Mouse (Mus musculus): ENCODE measurements around the gene Slc2a3. TPM values are rescaled to one million over a fixed set of nuclear protein-coding genes. Genes with fewer than 3 reads are reported as not detected.
"Not testable (repeated sequence)": the region's sequence is repeated elsewhere in the genome, so short reads cannot be mapped to it uniquely, and the experiment has no call there.

The Slc2a3 gene
- total and polyA plus RNA-seq, 3 experiments: 97.6 to 431 (median 387) TPM

DNA sequence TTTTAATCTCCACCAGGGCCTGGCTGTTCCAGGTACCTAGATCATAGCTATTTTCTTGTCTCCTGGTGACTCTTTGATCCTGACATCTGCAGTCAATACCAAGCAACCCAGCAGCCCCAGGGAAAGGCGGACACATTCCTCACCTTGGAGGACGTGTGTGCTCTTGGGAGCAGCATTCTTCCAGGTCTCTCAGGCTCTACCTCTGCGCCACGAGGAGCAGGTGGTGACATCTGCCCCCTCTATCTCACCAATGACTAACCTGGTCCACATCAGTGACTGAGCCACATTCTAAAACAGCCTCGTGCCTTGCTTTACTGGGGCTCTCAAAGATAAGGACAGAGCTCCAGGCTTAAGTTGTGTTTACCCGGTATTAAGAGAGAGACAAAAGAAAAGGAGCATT is 28.7 kb downstream of the Slc2a3 start:
- Histone ChIP-seq H3K9me3 (replicated peaks) (no peaks in the 10 kb centered on the region), H3K4me3 (ENCODE audit: low read depth, low read length) (no peak overlapping the region), H3K4me1 (ENCODE audit: insufficient read depth, low read depth, low read length) (no peaks in the 10 kb centered on the region), H3K27me3 (ENCODE audit: insufficient read depth, low read length) (0 out of 2 replicates have a peak, but pooled peaks cover 2% of the 10 kb centered on the region), H3K36me3 (replicated peaks) (no peaks in the 10 kb centered on the region)
- no peak for TF ChIP-seq CTCF (IDR thresholded peaks at IDR 0.05; ENCODE audit: low read depth, low read length)
- no peak for TF ChIP-seq TAL1 (conservative IDR thresholded peaks at IDR 0.05; ENCODE audit: low read depth, low read length)
- TF ChIP-seq GATA2 (IDR thresholded peaks at IDR 0.05; ENCODE audit: borderline replicate concordance, low read depth, low read length): no peak
- TF ChIP-seq POLR2AphosphoS5 (IDR thresholded peaks at IDR 0.05; ENCODE audit: insufficient replicate concordance, low read depth, low read length): no peak
- TF ChIP-seq GATA1 (IDR thresholded peaks at IDR 0.05; ENCODE audit: borderline replicate concordance, low read length): no peak
- ATAC-seq (ENCODE audit: extremely low read depth, insufficient number of reproducible peaks, low FRiP score, poor library complexity, severe bottlenecking) (no peak), DNase-seq (ENCODE audit: low spot score) (no peak)

DNA sequence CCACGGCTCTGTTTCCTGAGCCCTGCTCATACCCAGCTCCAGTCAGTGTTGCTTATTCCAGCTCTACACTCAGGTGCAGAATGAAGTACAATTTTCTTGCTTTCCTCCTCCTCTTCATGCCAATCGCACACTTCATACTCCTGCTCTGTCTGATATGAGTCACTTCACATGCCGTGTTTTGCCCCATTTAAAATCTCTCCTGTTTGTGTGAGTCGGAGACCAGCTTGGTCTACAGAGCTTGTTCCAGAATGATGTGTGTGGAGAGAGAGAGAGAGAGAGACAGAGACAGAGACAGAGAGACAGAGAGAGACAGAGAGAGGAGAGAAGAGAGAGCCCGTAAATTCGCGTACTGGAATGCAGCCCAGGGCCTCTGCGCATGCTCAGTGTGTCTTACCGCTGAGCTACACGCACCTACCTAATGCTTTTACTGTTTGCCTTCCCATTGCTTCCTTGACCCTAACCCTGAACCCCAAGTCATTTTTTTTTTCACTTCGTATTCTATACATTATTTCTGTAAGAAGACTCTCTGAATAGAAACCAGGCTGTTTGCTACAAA is 30.6 kb downstream of the Slc2a3 start:
- no peaks in the 10 kb centered on the region for H3K4me1 ChIP-seq (ENCODE audit: insufficient read depth, low read depth, low read length)

GRCm38 (mm10) chr6:122769771-122770759 is 31.4 kb downstream of the Slc2a3 start:
- TF ChIP-seq TAL1 (conservative IDR thresholded peaks at IDR 0.05; ENCODE audit: low read depth, low read length): no peak
- no peak for TF ChIP-seq GATA2 (IDR thresholded peaks at IDR 0.05; ENCODE audit: borderline replicate concordance, low read depth, low read length)
- H3K36me3 ChIP-seq (replicated peaks): no peaks in the 10 kb centered on the region
- ATAC-seq (ENCODE audit: extremely low read depth, insufficient number of reproducible peaks, low FRiP score, poor library complexity, severe bottlenecking) (no peak), DNase-seq (ENCODE audit: low spot score) (no peak)
- no peaks in the 10 kb centered on the region for H3K27me3 ChIP-seq (ENCODE audit: insufficient read depth, low read length)
- H3K4me1 ChIP-seq (ENCODE audit: insufficient read depth, low read depth, low read length): peaks cover under 1% of the 10 kb centered on the region; the same call in 1 of the 2 replicates
- no peaks in the 10 kb centered on the region for H3K9me3 ChIP-seq (replicated peaks)
- H3K4me3 ChIP-seq (ENCODE audit: low read depth, low read length): no peak overlapping the region

More for the DNA sequence above, 30.6 kb downstream of the Slc2a3 start:
- Histone ChIP-seq H3K9me3 (replicated peaks) (no peaks in the 10 kb centered on the region), H3K27me3 (ENCODE audit: insufficient read depth, low read length) (no peaks in the 10 kb centered on the region), H3K4me3 (ENCODE audit: low read depth, low read length) (no peak overlapping the region), H3K36me3 (replicated peaks) (no peaks in the 10 kb centered on the region)
- TF ChIP-seq CTCF (IDR thresholded peaks at IDR 0.05; ENCODE audit: low read depth, low read length) (no peak), POLR2AphosphoS5 (IDR thresholded peaks at IDR 0.05; ENCODE audit: insufficient replicate concordance, low read depth, low read length) (no peak), GATA1 (IDR thresholded peaks at IDR 0.05; ENCODE audit: borderline replicate concordance, low read length) (no peak), TAL1 (conservative IDR thresholded peaks at IDR 0.05; ENCODE audit: low read depth, low read length) (no peak), GATA2 (IDR thresholded peaks at IDR 0.05; ENCODE audit: borderline replicate concordance, low read depth, low read length) (no peak)
- ATAC-seq (ENCODE audit: extremely low read depth, insufficient number of reproducible peaks, low FRiP score, poor library complexity, severe bottlenecking): no peak
- DNase-seq (ENCODE audit: low spot score): no peak

DNA sequence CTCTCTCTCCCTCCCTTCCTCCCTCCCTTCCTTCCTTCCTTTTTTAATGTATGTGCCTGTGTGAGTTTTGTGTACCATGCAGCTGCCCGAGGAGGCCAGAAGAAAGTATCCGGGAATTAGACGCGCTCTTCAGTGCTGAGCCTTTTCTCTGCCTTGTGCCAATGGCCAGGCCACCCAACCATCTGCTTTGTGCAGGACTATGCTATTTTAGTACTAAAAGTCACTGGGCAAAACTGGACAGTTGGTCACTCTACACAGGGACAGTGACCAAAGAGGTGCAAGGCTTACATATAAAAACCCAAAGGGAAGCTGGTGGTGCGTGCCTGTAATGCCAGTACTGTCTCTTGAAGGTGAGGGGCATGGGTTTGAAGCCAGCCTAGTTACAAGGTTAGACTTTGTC is 33.2 kb downstream of the Slc2a3 start:
- no peaks in the 10 kb centered on the region for H3K36me3 ChIP-seq (replicated peaks)
- no peak for ATAC-seq (ENCODE audit: extremely low read depth, insufficient number of reproducible peaks, low FRiP score, poor library complexity, severe bottlenecking)

GRCm38 (mm10) chr6:122767012-122767411 is 34.4 kb downstream of the Slc2a3 start:
- H3K4me1 ChIP-seq (ENCODE audit: insufficient read depth, low read depth, low read length): peaks cover 24% of the 10 kb centered on the region
- DNase-seq (ENCODE audit: low spot score): not testable (repeated sequence)

More for the DNA sequence above, 33.2 kb downstream of the Slc2a3 start:
- Histone ChIP-seq H3K4me3 (ENCODE audit: low read depth, low read length) (no peak overlapping the region), H3K27me3 (ENCODE audit: insufficient read depth, low read length) (peaks cover 7% of the 10 kb centered on the region; the same call in 1 of the 2 replicates), H3K4me1 (ENCODE audit: insufficient read depth, low read depth, low read length) (peaks cover 15% of the 10 kb centered on the region), H3K9me3 (replicated peaks) (no peaks in the 10 kb centered on the region)
- TF ChIP-seq POLR2AphosphoS5 (IDR thresholded peaks at IDR 0.05; ENCODE audit: insufficient replicate concordance, low read depth, low read length) (no peak), GATA2 (IDR thresholded peaks at IDR 0.05; ENCODE audit: borderline replicate concordance, low read depth, low read length) (no peak), TAL1 (conservative IDR thresholded peaks at IDR 0.05; ENCODE audit: low read depth, low read length) (no peak), CTCF (IDR thresholded peaks at IDR 0.05; ENCODE audit: low read depth, low read length) (no peak), GATA1 (IDR thresholded peaks at IDR 0.05; ENCODE audit: borderline replicate concordance, low read length) (no peak)
- no peak for DNase-seq (ENCODE audit: low spot score)

GRCm38 (mm10) chr6:122766145-122766968 is 35.1 kb downstream of the Slc2a3 start:
- H3K4me3 ChIP-seq (ENCODE audit: low read depth, low read length): no peak overlapping the region
- ATAC-seq (ENCODE audit: extremely low read depth, insufficient number of reproducible peaks, low FRiP score, poor library complexity, severe bottlenecking) (no peak), DNase-seq (ENCODE audit: low spot score) (no peak)
- H3K4me1 ChIP-seq (ENCODE audit: insufficient read depth, low read depth, low read length): peaks cover 24% of the 10 kb centered on the region
- peaks cover 7% of the 10 kb centered on the region; the same call in 1 of the 2 replicates for H3K27me3 ChIP-seq (ENCODE audit: insufficient read depth, low read length)
- no peaks in the 10 kb centered on the region for H3K36me3 ChIP-seq (replicated peaks)
- no peaks in the 10 kb centered on the region for H3K9me3 ChIP-seq (replicated peaks)
- TF ChIP-seq TAL1 (conservative IDR thresholded peaks at IDR 0.05; ENCODE audit: low read depth, low read length) (no peak), GATA1 (IDR thresholded peaks at IDR 0.05; ENCODE audit: borderline replicate concordance, low read length) (no peak), CTCF (IDR thresholded peaks at IDR 0.05; ENCODE audit: low read depth, low read length) (no peak), POLR2AphosphoS5 (IDR thresholded peaks at IDR 0.05; ENCODE audit: insufficient replicate concordance, low read depth, low read length) (no peak), GATA2 (IDR thresholded peaks at IDR 0.05; ENCODE audit: borderline replicate concordance, low read depth, low read length) (no peak)

More at GRCm38 (mm10) chr6:122767012-122767411, 34.4 kb downstream of the Slc2a3 start:
- H3K27me3 ChIP-seq (ENCODE audit: insufficient read depth, low read length); ATAC-seq (ENCODE audit: extremely low read depth, insufficient number of reproducible peaks, low FRiP score, poor library complexity, severe bottlenecking); H3K36me3 ChIP-seq (replicated peaks); H3K4me3 ChIP-seq (ENCODE audit: low read depth, low read length); H3K9me3 ChIP-seq (replicated peaks): not testable (repeated sequence)

Data from G1E (cell line).